Mouse (Mus musculus) B cell, adult 2 months (primary cell): ENCODE results near the gene Slc16a11.

ENCODE experiments used
- DNase-seq, 2 experiments: peaks; one replicate each; pipeline ENCODE4 v3.0.0; 2022

Gene Slc16a11

DNA sequence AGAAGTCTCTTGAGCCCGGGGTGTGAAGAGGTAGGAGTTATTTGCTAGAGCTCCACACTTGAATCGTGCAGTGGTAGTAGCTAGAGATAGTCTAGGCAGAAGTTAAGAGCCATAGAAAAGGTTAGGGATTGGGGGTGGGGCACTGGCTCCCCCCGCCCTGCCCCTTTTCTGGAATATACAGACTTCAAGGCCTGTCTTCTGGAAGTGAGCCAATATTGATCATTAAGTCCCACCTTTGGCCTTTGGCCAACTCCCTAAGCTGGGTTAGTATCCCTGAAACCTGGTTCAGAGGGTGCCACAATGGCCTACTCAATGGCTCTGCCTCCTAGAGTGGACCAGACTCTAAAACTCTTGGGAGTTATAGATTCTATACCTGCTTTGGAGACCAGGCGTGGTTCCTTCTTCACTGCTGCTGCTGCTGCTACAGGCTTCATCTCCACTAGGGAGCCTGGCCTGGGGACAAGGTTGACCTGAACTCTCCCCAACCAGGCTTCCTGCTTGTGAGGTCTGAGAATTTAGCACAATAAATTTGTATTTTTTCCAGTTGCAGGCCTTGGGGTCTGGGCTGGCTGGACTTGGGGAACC lies 15.2 kb downstream of the Slc16a11 start:
- no peak for DNase-seq

DNA sequence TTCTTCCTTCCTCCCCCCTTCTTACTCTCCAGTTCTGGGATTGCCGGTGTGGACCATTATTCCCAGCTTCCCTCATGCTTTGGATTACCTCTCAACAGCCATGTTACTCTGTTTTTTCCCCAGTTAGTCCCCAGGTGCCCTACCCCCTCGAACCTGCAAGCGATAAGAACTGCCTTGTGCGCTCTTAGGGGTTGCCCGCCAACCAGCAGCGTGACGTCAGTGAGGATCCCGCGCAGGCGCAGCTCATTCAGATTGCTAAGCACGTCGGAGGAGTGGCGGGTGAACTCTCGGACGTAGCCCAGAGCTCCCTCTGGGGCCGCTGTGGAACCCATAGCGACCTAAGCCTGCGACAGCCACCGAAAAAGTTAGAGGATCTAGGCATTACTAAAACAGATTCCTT lies 16.3 kb downstream of the Slc16a11 start:
- DNase-seq: peak; percentile 91 to 93

DNA sequence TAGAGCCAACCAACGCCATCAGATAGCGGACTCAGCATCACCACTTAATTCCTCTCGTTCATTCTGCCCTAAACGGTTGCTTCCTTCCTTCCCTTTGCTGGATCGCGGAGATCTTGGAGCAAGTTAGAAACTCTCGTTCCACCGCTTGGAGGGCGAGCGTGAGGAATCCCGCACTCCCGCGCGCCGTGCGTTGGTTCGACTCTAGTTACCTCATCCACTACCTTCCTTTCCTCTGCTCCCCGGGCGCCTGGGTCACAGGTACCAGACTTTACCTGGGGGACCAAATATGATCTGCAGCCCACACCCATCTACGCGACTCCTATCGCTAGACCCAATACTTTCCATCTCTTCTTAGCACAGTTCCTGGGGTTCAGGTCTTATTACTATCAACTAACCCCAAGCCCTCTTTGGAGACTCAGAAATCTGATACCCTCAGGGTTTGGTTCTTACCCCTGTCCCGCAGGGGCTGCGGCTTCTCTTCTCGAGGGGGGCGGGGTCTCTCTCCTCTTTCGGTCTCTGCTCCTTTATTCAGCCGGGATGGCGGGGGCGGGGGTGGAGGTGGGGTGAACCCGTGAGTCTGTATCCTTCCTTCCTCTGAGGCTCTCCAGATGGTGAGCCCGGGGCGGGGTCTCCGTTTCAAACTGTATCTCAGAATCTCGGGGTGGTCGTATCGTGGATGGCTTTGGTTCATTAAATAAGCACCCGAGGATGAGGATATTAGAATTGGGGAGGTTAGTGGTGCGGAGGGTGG lies 16.9 kb downstream of the Slc16a11 start, which contains the start of gene Bcl6b:
Bcl6b (minus strand) TSS at position 539 of the 751 bp plus-strand sequence.
- peak in 1 of 2 experiments; percentile 37 for DNase-seq

DNA sequence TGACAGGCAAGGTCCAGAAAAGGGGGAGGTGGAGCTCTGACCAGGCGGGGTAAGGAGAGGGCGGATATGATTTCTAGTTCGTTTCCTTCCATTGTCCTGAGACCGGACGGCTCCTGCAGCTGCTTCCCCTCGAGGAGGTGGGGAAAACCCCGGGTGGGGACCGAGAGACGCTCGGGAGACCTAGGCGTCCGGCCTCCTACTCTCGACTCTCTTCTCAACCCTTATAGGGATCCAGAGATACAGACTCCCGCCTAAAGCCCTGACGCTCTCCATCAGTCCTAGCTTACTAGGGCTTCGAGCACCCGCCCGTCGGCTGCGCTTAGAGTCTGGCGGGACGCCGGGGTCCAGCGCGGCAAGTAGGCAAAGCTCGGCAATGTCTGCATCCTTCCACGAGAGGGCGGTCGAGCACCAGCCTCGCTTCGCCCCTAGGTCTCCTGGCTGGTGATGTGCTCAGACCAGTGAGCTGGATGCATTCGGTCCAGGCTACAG lies 17.7 kb downstream of the Slc16a11 start:
- DNase-seq: peak; percentile 89

DNA sequence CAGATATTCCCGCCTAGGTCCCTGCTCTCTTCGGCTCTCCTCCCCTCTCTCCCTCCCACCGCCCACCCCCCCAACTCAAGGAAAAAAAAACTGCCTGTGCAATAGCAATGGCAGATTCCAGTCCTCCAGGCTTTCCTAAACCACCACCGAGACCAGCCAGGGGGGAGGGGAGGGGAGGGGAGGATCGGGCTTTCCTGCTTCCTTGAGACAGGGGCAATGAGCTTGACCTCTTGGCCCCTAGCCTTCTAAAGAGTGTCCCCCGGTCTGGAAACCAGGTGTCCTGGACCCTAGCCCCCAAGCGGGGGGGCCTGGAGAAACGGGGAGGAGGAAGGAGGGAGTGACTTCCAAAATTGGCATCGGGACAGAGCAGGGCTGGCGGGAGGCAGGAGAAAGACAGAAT lies 20.0 kb downstream of the Slc16a11 start:
- DNase-seq: no peak

DNA sequence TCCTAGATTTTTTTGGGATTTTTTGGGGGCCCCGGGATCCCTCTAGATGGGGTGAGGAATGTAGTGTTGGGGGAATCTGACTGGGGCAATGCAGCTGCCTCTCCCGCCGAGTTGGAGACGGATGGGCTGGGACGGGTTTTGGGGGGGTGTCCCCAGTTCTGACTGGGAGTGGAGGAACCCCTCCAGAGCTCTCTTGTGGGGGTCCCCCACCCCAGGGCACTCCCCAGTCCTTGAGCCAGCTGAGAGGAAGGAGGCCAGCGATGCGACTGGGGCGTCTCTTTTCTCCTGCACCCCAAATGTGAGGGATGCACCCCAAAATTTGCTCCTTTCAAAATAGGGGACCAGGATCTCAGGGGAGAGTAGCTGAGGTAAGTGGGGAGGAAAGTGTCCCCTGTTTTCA lies 20.5 kb downstream of the Slc16a11 start:
- no peak for DNase-seq

DNA sequence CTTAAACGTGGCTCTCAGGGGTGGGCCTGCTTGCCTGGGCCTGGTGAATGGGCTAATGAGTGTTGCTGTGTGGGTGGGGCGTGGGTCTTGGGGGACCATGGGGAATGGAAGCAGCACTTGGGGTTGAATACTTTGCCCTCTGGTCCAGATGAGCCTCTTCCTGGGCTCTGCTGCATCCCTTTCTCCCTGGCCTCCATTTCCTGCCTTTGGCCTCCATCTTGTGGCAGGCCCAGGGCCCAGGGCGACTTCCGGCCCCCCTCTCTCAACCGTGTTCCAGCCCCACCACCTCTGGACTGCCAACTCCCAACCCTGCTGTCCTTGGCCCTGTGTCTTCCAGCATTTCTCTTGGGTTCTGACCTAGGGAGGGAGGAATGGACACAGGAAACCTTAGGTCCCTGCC lies 21.5 kb downstream of the Slc16a11 start:
- no peak for DNase-seq

DNA sequence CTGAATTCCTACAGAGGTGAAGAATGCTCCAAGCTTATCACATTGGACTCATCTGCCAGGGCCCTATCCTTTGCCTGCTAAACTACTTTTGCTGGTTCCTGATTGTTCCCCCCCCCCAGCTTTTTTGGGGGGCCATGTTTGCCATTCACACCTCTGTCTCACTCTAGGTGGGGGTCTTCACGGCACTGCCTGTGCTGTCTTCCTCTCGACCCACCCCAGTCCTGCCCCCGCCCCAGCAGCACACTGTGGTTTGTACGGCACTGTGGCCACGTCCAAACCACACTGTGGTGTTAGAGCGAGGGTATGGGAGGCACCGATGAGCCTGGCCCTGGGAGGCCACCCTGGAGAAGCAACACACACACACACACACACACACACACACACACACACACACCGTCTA lies 21.9 kb downstream of the Slc16a11 start:
- no peak for DNase-seq

DNA sequence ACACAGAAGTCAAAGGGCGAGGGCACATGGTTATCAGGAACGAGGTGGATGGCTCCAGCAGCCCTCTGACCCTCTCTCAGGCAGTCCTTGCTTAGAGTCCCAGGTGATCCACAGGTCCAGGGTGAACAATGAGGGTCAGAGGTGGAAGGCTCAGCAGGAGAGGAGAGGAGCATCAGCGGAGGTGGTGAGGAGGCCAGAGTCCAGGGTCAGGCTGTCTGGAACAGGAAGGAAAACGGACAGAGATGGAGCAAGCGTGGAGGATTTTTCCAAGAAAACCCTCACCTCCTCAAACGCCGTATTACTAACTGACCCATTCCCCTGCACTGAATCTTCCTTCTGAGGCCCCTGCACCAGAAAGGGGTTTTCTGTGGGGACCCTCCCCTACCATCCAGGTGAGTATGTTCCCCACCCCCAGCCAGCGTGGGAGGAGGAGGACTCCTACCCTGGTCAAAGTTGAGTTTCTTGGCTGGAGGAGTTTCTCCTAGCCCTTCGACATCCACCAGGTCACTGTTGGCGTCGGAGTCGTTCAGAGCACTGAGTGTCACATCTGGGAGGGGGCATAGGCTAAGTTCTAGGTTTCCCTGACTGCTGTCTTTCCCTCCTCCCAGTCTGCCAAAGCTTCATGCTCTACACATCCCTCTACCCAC lies 22.8 kb downstream of the Slc16a11 start:
- DNase-seq: no peak

DNA sequence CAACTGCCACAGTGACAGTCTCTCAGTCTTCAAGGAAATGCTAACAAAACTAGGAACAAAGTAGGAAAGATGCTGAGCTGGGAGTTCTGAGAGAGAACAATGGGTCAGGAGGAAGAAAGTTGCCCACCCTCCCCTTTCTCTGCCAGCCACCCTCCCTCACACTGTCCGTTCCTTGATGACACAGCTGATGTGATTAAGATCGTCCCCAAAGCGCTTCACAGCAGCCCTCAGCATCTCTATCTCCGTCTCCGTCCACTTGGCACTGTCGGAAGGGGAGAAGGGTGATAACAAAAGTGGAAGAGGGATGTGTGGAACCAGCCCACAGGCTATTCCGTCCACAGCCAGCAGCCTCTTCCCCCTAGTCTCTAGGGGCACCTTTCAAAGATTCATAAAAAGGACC lies 24.2 kb downstream of the Slc16a11 start:
- DNase-seq: no peak

DNA sequence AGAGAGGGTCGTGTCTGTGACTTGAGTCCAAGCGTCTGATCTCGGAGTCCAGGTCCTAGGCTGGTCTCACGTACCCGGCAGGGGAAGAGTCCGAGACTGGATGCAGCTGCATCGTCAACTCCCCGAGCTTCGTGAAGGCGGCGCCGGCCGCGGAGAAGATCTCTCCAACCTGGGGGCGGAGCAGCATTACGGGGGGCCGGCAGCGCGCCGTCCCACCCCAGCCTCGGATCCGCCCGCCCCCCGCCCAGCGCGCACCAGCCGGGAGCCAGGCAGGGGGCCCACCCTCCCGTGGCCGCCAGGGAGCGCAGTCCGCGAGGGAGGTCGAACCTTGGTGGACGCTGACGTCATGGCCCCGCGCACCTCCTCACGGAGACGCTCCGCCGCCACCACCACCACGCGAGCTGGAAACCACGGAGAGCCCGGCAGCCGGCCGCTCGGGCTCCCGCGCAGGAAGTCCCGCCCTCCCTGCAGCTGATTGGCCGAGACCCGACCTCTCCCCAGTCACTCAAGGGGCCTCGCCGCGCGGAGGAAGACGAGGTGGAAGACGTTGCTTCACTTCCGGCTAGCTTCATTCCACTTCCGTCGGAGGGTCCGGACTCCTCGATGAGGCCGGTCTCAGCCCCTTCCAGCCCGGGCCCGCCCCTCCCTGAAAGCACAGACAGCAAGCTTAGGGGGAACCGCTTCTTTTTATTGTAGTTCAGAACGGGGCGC lies 25.1 kb downstream of the Slc16a11 start, which contains the start of gene 0610010K14Rik:
0610010K14Rik (minus strand) TSS at position 458 of the 711 bp plus-strand sequence.
- peak; percentile 96 for DNase-seq

DNA sequence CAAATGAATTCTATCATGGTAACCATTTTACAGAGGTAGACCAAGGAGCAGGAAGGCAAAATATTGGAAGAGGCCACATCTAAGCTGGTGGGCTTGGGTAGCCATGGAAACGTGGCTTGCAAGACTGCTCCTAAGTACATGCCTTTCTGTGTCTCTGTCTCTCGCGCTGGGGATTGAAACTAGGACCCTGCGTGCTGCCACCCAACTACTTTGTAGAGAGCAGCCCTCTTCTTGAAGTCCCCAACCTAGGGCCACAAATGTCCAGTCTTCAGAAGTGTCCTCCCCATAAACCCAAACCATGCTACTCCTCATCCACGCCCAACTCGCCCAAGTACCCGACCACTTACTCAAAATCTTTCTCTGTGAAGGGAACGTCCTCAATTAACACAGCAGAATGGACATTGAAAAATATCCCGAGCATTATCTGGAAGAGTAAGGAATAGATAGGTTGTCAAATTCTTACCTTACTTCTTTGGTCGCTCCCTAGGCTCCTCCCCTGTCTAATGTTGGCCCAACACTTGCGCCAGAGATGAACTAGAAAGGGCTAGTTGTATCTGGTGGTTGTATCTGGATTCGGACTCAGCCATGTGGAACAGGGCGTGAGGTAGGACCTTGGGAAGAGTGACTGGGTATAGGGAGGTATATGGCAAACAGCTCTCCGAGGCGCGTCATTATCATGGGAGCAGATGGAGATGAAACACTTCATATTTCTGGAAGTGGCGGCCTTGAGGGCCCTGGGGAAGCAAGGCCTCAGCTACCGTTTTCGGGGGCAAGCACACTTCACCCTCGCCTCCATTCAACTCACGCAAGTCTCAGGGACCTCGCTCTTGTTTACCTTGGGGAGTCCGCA lies 26.3 kb downstream of the Slc16a11 start:
- DNase-seq: no peak

DNA sequence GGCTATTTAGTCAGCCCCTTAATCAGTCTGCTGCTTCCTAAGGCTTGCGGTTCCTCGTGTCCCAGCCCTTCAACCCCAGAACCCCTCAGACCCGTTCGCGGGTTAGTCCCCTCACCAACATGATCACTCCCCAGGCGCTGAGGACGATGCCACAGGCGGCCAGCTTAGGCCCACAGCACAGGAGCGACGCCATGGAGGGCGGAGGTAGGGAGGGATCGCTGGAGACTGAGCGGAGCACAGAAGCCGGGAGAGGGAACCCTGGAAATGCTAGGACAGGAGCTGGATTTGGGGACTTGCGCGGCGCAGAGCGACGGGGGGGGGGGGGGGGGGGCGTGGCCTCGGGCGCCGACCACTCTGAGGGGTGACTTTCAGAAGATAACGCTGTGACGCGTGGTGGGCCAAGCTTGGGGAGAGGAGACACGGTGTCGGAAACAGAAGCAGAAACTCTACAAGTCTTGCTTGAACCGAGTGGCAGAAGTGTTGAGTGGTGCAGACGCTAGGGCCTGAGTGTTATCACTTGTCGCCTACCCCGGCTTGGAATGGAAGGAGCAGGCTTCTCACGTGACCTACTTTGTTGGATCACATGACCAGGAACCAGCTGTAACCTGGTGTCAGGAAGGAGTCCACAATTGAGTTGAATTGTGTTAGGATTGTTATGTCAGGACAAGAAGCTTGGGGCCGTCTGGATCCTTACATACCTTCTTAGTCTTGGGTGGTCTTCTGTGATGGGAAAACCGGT lies 27.2 kb downstream of the Slc16a11 start, which contains the start of the genes Gm21988 and Rnasek:
Gm21988 (minus strand) TSS at position 290 of the 739 bp plus-strand sequence.
Rnasek (minus strand) TSS at position 302 of the 739 bp plus-strand sequence.
- DNase-seq: peak; percentile 83 to 87

DNA sequence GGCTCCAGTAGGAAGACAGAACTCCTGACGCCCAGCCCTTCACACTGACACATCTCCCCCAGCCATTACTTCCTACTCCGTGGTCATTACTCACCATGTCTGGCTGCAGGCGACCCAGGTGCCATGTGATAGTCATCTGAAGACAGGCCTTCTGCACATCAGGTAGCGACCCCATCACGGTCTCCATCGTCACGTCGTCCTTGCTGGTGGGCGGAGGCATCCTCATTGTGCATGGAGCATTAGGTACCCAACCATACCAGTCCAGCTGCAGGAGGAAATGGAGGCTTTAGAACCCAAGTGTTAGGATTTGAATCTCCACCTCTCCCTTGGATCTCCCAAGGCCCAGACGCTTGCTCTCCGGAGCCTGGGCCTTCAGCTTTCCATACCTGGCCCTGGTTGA lies 30.0 kb downstream of the Slc16a11 start:
- no peak for DNase-seq

DNA sequence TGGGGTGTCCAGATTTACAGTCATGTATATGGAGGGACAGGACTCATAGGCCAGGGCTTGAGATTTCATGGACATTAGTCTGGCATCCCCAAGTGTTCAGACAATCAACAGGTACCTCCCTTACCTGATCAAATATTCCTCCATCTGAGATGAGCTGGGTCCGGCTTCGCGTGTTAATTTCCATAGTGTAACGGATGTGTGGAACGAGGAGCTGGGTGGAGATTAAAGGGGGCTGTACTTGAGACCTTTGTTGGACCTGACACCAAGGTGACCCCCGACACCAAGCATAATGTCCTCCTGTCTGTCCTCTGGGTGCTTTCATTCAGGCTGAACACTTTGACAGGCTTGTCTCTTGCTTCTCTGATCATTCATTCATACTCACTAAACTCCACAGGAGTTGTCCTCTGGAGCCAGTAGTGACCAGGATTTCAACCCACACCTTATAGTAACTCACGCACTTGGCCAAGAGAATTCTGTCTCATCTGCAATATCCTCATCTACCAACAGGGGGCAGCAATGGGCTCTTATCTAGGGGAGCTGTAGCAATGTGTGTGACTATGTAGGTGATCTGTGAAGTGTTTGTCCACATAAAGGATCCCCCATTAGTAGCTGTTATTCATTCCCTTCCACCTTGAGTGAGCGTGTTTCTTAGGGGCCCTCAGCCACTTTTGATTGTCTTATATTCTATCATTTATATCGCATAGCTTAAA lies 34.7 kb downstream of the Slc16a11 start:
- peak; percentile 86 to 87 for DNase-seq

DNA sequence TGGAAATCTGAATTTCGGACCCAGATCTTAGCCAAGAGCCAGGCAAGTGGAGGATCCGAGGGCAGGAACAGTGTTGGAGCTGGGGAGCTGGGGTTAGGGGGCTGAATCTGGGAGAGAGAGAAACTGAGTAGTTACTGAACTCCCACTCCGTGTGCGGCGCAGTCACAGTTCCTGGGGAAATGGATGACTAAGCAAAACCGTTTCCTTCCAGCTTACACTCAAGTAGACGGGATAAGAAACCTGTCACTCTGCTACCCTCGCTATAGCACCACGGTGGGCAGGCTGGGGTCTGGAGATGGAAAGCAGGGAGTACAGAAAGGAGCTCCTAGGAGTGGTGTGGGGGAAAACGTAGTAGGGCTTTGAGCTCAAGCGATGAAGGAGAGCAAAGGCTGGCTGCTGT lies 37.6 kb downstream of the Slc16a11 start:
- no peak for DNase-seq

DNA sequence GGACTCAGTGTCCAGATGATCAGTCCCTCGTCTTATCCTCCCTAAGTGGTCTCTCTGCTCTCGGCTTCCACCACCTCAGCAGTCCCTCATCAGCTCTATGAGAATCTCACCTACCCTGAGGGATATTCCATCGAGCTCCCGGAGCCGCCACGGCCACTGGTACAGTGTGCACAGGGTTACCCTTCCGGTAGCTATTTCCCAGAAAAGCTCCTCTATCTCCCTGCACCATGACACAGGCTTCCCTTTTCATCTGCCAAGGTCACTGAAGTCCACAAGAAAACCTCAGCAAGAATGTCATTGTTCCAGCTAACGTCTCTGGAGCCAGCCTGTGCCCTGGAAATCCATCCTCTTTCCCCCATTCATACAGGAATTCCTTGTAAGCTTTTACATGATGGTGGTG lies 39.3 kb downstream of the Slc16a11 start:
- no peak for DNase-seq

DNA sequence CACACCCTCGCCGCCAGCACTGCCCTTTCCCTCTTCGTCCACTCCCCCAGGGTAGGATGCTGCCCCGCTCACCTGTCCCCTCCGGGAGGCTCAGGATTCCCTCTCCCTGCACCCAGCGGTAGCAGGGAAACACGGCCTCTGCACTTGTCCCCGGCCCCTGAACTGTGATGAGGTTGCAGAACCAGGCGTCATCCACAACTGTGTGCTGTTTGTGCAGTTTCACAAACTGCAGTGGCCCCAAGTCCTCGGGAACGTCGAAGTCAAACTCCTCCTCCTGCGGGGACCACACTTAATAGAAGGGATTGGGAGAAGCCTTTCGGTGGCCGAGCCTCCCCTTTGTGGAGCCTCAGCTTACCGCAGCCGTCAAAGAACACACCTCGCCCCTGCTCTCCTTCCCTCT lies 41.8 kb downstream of the Slc16a11 start:
- DNase-seq: peak; percentile 16 to 19

DNA sequence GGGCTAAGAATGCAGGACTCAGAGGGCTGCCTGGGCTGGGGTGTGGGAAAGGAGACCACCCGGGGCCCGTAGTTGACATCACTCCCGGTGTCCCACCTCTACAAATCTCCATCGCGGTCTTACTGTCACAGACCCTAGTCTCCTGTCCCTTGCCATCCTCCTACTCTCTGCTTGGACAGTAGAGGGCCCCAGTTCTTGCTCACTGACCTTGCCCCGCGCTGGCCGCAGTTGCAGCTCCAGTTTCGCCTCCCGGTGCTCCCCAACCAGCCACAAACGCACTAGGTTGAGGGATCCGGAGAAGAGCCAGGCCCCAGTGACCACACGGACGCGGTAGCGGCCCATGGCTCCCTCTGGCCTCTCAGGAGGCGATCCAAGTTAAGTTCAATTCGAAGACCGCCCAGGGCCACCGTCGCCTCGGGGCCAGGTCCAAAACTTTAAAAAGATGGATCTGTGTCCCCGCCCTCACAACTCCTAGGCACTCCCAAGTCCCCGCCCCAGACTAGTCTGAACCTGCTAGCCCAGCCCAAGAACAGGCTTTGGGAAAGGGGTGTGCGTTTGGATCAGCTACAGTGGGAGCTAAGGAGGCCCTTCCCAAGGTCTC lies 42.5 kb downstream of the Slc16a11 start, which contains the start of gene Alox12:
Alox12 (minus strand) TSS at position 423 of the 601 bp plus-strand sequence.
- peak in 1 of 2 experiments; percentile 13 for DNase-seq

DNA sequence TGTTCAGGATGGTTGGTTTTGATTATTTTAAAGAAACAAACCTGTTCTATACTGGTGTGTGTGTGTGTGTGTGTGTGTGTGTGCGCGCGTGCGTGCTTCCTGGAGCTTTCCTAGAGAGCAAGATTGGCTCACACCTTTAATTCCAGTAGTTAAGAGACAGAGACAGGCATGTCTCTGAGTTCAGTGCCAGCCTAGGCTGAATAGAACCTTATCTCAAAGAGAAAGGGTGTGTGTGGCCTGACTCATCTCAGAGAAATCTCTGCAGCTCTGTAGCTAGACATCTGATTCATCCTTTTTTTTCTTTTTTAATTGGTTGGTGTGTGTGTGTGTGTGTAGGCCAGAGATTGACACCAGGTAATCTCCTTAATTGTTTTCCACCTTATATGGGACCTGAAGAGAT lies 46.5 kb downstream of the Slc16a11 start:
- DNase-seq: no peak
